Mouse (Mus musculus): Measurements from ENCODE around the gene Mbd3.

Mbd3 gene

GRCm38 (mm10) chr10:80399191-80399972, at the start of gene Mbd3:
Gene Mbd3, minus strand, starts transcription at chr10:80399550.
- in situ Hi-C loops (cut with MboI; ENCODE audit: unreplicated experiment in 2 of 2), result loop anchor here in 1 of 2 experiments (5.0 kb wide), 1 partner anchor 33 kb away; the partner anchor contains the start of gene Tcf3

GRCm38 (mm10) chr10:80445898-80446601, 46.7 kb upstream of the Mbd3 start:
- in situ Hi-C loops (cut with MboI; ENCODE audit: unreplicated experiment in 2 of 2), result loop anchor here (5.0 to 25.0 kb wide), 5 partner anchors 61 to 241 kb away; partner anchors contain the start of gene Mknk2 (in 1 of the 2)

GRCm38 (mm10) chr10:80445052-80445451, 45.7 kb upstream of the Mbd3 start:
- in situ Hi-C loops (cut with MboI; ENCODE audit: unreplicated experiment in 2 of 2), result loop anchor here (5.0 to 25.0 kb wide), 5 partner anchors 62 to 242 kb away; partner anchors contain the start of gene Mknk2 (in 1 of the 2)

DNA sequence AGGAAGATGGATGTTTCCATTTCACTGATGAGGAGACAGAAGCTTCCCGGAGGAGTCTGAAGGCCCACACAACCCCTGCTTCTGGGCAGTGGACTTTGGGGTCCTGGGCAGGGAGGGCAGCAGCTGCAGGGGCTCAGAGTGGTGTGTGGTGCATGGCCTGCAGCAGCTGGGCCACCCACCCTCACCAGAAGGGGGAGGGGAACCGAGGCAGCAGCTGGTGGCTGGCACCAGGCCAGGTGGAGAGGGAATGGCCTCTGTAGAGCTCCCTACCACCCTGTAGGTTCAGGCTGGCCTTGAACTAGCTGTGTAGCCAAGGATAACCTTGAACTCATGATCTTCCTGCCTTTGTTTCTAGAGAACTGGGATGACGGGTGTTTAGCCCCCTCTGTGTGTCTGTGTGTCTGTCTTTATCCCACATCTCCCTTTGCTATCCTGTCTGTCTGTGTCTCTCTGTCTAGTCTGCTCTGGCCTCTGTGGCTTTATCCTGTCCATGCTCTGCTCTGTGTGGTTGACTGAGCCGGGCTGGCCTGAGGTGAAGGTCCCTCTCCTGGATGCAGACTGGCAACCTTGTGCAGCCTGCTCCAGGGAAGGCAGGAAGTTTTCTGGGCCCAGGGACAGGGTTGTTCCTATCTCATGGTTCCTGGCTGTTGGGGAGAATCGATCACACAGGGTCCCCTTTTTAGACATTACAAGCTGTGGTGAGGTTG, 45.1 kb upstream of the Mbd3 start:
- in situ Hi-C loops (cut with MboI; ENCODE audit: unreplicated experiment in 2 of 2), result loop anchor here (5.0 to 25.0 kb wide), 5 partner anchors 63 to 243 kb away; partner anchors contain the start of gene Mknk2 (in 1 of the 2)

GRCm38 (mm10) chr10:80443575-80444278, 44.4 kb upstream of the Mbd3 start:
- in situ Hi-C loops (cut with MboI; ENCODE audit: unreplicated experiment in 2 of 2), result loop anchor here in 1 of 2 experiments (25.0 kb wide), 1 partner anchor 244 kb away; the partner anchor contains the start of gene Mknk2

- in situ Hi-C loops (cut with MboI; ENCODE audit: unreplicated experiment in 2 of 2), result loop anchor here in 1 of 2 experiments (25.0 kb wide), 1 partner anchor 244 kb away; the partner anchor contains the start of gene Mknk2
Measured at GRCm38 (mm10) chr10:80442989-80443388, 43.6 kb upstream of the Mbd3 start.

DNA sequence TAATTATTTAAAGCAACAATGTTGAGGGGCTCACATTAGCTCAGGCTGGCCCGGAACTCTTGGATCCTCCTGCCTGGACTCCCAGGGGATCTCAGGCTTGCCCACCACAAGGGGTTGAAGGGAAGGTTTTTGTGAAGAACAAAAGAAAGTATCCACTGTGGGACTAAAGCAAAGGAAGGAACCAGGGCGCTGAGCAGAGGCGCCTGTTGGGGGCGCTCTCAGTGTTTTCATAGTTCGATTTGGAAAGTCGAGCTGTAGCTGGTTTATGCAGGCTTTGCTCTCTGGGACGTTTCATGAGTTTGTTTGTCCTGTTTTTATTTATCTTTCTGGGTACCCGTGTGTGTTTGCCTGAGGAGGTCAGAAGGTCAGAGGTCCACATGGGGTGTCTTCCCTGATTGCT, 42.2 kb upstream of the Mbd3 start:
- in situ Hi-C loops (cut with MboI; ENCODE audit: unreplicated experiment in 2 of 2), result loop anchor here in 1 of 2 experiments (25.0 kb wide), 1 partner anchor 246 kb away; the partner anchor contains the start of gene Mknk2

DNA sequence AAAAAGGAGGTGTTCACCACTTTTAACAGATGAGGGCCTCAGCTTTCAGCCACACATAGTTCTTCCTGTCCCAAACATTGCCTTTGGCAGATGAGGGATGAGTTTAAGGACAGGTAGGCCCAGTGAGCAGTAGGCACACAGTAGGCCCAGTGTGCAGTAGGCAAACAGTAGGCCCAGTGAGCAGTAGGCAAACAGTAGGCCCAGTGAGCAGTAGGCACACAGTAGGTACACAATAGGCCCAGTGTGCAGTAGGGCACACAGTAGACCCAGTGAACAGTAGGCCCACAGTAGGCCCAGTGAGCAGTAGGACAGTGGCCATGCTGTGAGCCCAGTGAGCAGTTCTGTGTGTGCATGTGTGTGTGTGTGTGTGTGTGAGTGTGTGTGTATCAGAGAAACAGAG, 40.7 kb upstream of the Mbd3 start:
- in situ Hi-C loops (cut with MboI; ENCODE audit: unreplicated experiment in 2 of 2), result loop anchor here in 1 of 2 experiments (25.0 kb wide), 1 partner anchor 247 kb away; the partner anchor contains the start of gene Mknk2

DNA sequence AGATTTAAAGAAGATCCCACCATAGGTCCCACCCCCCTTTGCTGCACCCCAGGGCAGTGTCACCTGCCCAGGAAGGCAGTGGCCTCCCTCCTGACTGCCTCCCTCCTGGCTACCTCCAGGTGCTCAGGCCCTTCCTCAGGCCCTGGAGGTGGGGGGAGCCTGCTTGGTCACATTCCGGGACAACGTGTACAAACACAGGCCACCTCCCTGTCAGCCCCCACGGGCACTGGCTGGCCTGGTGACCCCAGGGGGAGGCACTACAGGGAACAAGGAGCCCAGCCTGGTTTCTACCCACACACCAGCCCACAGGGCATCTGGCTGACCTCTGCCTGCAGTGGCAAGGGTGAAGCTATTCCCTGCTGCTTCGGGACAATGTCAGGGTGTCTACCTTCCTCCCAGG, 38.6 kb upstream of the Mbd3 start:
- in situ Hi-C loops (cut with MboI; ENCODE audit: unreplicated experiment in 2 of 2), result loop anchor here (10.0 to 25.0 kb wide), 2 partner anchors 247 to 249 kb away; partner anchors contain the start of gene Mknk2 (in 1 of the 2)

- in situ Hi-C loops (cut with MboI; ENCODE audit: unreplicated experiment in 2 of 2), result loop anchor here (10.0 to 25.0 kb wide), 2 partner anchors 249 to 251 kb away; partner anchors contain the start of gene Mknk2 (in 1 of the 2)
Measured at GRCm38 (mm10) chr10:80436276-80436675, 36.9 kb upstream of the Mbd3 start.

- in situ Hi-C loops (cut with MboI; ENCODE audit: unreplicated experiment in 2 of 2), result loop anchor here (10.0 to 25.0 kb wide), 2 partner anchors 249 to 252 kb away; partner anchors contain the start of gene Mknk2 (in 1 of the 2)
Measured at GRCm38 (mm10) chr10:80435764-80436163, 36.4 kb upstream of the Mbd3 start.

DNA sequence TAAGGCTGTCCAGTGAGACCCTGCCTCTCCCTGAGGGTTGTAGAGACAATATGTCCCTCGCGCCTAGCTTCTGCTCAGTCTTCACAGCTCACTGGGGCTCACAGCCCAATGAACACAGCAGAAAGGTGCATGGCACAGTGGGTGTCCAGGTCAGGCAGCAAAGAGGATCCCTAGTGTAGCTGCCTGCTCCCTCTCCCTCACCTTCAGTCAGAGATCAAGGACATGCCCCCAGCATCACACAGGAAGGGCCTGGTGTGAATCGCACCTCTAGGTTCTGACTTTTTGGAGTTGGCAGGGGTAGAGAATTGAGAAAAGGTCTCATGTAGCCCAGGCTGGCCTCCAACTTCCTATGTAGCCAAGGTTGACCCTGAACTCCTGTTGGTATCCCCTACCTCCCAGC, 35.5 kb upstream of the Mbd3 start:
- in situ Hi-C loops (cut with MboI; ENCODE audit: unreplicated experiment in 2 of 2), result loop anchor here (5.0 to 25.0 kb wide), 3 partner anchors 38 to 252 kb away; partner anchors contain the start of genes Mbd3 (in 1 of the 2) and Mknk2 (in 1 of the 2)

- in situ Hi-C loops (cut with MboI; ENCODE audit: unreplicated experiment in 2 of 2), result loop anchor here (5.0 to 25.0 kb wide), 3 partner anchors 37 to 253 kb away; partner anchors contain the start of genes Mbd3 (in 1 of the 2) and Mknk2 (in 1 of the 2)
Measured at GRCm38 (mm10) chr10:80434233-80434592, 34.9 kb upstream of the Mbd3 start.

DNA sequence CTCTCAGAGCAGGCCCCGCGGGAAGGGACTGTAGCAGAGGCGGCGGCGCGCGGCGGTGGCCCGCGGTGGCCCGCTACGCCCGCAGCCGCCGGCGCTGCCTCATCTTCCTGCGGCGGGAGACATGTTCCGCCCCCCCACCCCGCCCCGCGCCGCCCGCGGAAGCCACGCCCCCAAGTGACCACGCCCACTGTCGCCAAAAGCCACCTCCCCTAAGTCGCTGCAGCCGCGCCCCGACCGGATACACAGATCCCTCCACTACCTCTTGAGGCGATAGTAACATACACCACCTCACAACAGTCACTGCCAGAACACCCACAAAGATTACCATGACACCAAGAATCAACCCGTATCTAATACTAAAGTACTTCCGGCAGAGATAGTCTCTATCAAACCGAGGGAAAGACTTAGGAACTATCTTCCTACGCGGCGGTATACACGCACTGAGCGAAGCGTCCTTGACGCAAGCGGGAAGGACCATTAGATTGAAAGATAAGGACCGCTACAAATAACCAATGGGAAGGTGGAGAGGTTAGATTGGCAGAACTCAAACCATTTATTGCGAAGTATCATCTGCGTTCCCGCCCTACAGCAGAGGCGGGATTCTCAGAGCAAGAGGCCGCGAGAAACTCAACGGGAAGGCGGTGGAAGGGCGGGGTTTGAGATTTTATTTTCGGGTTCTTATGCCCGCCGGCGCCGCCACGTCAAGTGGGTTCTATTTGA, 34.3 kb upstream of the Mbd3 start, which contains the start of gene Tcf3:
Gene Tcf3 (minus strand): TSS at position 135 of the 720 bp plus-strand sequence.
- in situ Hi-C loops (cut with MboI; ENCODE audit: unreplicated experiment in 2 of 2), result loop anchor here (5.0 to 25.0 kb wide), 3 partner anchors 36 to 254 kb away; partner anchors contain the start of genes Mbd3 (in 1 of the 2) and Mknk2 (in 1 of the 2)

- in situ Hi-C loops (cut with MboI; ENCODE audit: unreplicated experiment in 2 of 2), result loop anchor here (5.0 to 25.0 kb wide), 3 partner anchors 36 to 254 kb away; partner anchors contain the start of genes Mbd3 (in 1 of the 2) and Mknk2 (in 1 of the 2)
Measured at GRCm38 (mm10) chr10:80432936-80433512, 33.7 kb upstream of the Mbd3 start.

GRCm38 (mm10) chr10:80432387-80432785, 33.0 kb upstream of the Mbd3 start:
- in situ Hi-C loops (cut with MboI; ENCODE audit: unreplicated experiment in 2 of 2), result loop anchor here (5.0 to 25.0 kb wide), 3 partner anchors 35 to 255 kb away; partner anchors contain the start of genes Mbd3 (in 1 of the 2) and Mknk2 (in 1 of the 2)

- in situ Hi-C loops (cut with MboI; ENCODE audit: unreplicated experiment in 2 of 2), result loop anchor here (5.0 to 25.0 kb wide), 3 partner anchors 34 to 256 kb away; partner anchors contain the start of genes Mbd3 (in 1 of the 2) and Mknk2 (in 1 of the 2)
Measured at GRCm38 (mm10) chr10:80431570-80432386, 32.4 kb upstream of the Mbd3 start.
